ENCODE assay signal across 15 mouse cellular contexts in the genomic region with DNA sequence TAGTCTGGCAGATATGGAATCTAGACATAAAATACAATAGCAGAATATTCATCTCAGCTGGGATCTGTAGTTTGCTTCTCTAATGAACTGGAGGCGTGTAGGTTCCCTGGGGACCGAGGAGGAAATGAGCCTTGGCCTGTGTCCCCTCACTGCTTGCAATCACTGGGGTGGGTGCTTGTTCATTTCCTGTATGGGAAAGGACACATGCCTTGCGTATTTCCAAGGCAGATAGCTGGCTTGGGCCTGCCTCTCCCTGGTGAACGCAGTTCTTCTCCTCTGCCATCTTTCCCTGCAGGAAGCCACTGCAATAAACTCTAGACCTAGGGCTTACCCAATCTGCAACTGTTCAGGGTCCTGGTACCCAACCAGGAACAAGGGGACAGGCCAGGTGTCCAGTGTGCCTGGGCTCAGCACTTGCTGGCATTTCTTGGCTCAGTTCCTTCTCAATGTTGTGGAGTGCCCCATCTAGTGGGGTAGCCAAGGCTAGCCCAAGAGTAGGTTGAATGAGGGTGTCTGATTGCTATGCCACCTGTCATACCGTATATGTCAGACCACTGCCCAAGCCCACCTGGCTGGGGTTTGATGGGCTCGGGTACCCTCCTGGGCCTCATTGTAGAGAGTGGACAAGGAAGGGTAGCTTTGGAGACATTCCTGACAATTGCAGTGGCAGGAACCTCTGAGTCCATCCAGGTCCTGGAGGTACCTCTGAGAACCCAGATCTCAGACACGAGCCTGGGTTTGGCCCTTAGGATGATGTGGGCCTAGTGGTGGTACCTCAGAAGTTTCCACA. TPM values are rescaled to one million over a fixed set of nuclear protein-coding genes. Genes with fewer than 3 reads are reported as not detected.
A peak's percentile ranks its signal among the peaks of the same experiment; 100 is the strongest.
DNase-seq lines count a peak whose midpoint lies in the region; ATAC-seq lines count a peak whose summit lies in the region.
"Had no signal": no experiment of that assay in that cellular context is flagged by ENCODE, and none has a peak within 500 bp of the region (broad histone marks: within the 10 kb centered on the region; RNA-seq: fewer than 3 reads in every experiment).

No protein-coding gene starts in this region.

- WGBS in liver, embryonic 16.5 days (ENCODE audit: insufficient replicate concordance), result 46% methylated on average over 7 of the region's 7 CpGs

- ATAC-seq in liver, embryonic 16.5 days (ENCODE audit: low read depth), result peak; percentile 13; the same call in 1 of the 2 replicates
- ATAC-seq: forebrain, postnatal 0 days had no signal

- H3K4me2 ChIP-seq in liver, embryonic 16.5 days (ENCODE audit: low read depth, low read length), result no peak overlapping the region
- H3K4me2 ChIP-seq: stomach, embryonic 15.5 days had no signal

- no peak overlapping the region for H3K27ac ChIP-seq in liver, embryonic 16.5 days (ENCODE audit: low read length)
- H3K27ac ChIP-seq: macrophage; stomach, embryonic 15.5 days had no signal

- H3K9ac ChIP-seq in liver, embryonic 16.5 days (ENCODE audit: low read depth, low read length), result no peak overlapping the region
- H3K9ac ChIP-seq: forebrain, postnatal 0 days; stomach, embryonic 15.5 days had no signal

- peak; percentile 51 for DNase-seq in gastrocnemius, adult 18-20 months (ENCODE audit: low spot score)
- no peak for DNase-seq in gastrocnemius, postnatal 4 days (ENCODE audit: low spot score in 2 of 2)
- DNase-seq in gastrocnemius, postnatal 25 days, result peak; percentile 52
- DNase-seq in heart, postnatal 36 days, result peak; percentile 62 to 69
- DNase-seq in layer of hippocampus, adult 9-11 months, result no peak
- DNase-seq in cerebellum, adult 18-20 months, result no peak
- no peak for DNase-seq in frontal cortex, postnatal 36 days (ENCODE audit: low spot score in 2 of 2)
- DNase-seq: cerebellum, adult 9-11 months; forebrain, postnatal 0 days had no signal

- no peaks in the 10 kb centered on the region for H3K4me1 ChIP-seq in liver, embryonic 16.5 days (ENCODE audit: control insufficient read depth, low read depth, low read length)

- H3K27me3 ChIP-seq in liver, embryonic 16.5 days (ENCODE audit: control insufficient read depth, insufficient read depth, low read depth, low read length), result no peaks in the 10 kb centered on the region
- H3K27me3 ChIP-seq: stomach, embryonic 15.5 days had no signal

- no peaks in the 10 kb centered on the region for H3K9me3 ChIP-seq in liver, embryonic 16.5 days (replicated peaks; ENCODE audit: control insufficient read depth, low read length)
- H3K9me3 ChIP-seq: stomach, embryonic 15.5 days had no signal

- no peak overlapping the region for H3K4me3 ChIP-seq in liver, embryonic 16.5 days (ENCODE audit: low read depth, low read length)
- H3K4me3 ChIP-seq: stomach, embryonic 15.5 days had no signal

- intact Hi-C loops in heart, postnatal 36 days (cut with DNase I), result no loop called here

- no peaks in the 10 kb centered on the region for H3K36me3 ChIP-seq in liver, embryonic 16.5 days (ENCODE audit: control insufficient read depth, insufficient read depth)
- H3K36me3 ChIP-seq: stomach, embryonic 15.5 days had no signal

RNA-seq across cellular contexts. Expression of gene Aqp12, which starts 24.9 kb away (rescaled TPM):
- not detected for total RNA-seq in gastrocnemius, adult 18-20 months (2021)
- total RNA-seq in gastrocnemius, postnatal 4 days (2021), result not detected
- not detected for total RNA-seq in gastrocnemius, postnatal 25 days (2021)
- not detected for total RNA-seq in heart, postnatal 36 days (2021)
- polyA plus RNA-seq in liver, embryonic 16.5 days (2015; fragmentation: Nextera tagmentation; extraction: Ambion mirVana), result 0.38 TPM in 1 of 2 replicates, not detected in the other
- total RNA-seq: forebrain, postnatal 0 days; left cerebral cortex, postnatal 14 days; MEL had no signal
- polyA plus RNA-seq: embryonic facial prominence, embryonic 11.5 days; forebrain, postnatal 0 days; macrophage had no signal

RNA-seq across cellular contexts. Expression of gene Gpr35, which starts 30.6 kb away (rescaled TPM):
- total RNA-seq in gastrocnemius, adult 18-20 months (2021), result under 1 TPM; 0.07 to 0.11 TPM
- under 1 TPM; 0.13 to 0.66 TPM for total RNA-seq in gastrocnemius, postnatal 4 days (2021)
- under 1 TPM; 0.23 to 0.27 TPM for total RNA-seq in gastrocnemius, postnatal 25 days (2021)
- under 1 TPM; 0.36 to 0.41 TPM for total RNA-seq in heart, postnatal 36 days (2021)
- polyA plus RNA-seq in liver, embryonic 16.5 days (2015; fragmentation: Nextera tagmentation; extraction: Ambion mirVana), result 0.65 and 0.76 TPM in 2 replicates
- total RNA-seq: MEL had no signal

RNA-seq across cellular contexts. Expression of gene Capn10, which starts 47.1 kb away (rescaled TPM):
- total RNA-seq in gastrocnemius, adult 18-20 months (2021), result 1 to 10 TPM; 4.0 to 5.2 TPM
- 10 to 100 TPM; 12.6 to 13.8 TPM for total RNA-seq in gastrocnemius, postnatal 4 days (2021)
- 1 to 10 TPM; 4.4 to 5.5 TPM for total RNA-seq in gastrocnemius, postnatal 25 days (2021)
- 1 to 10 TPM; 8.0 to 8.2 TPM for total RNA-seq in heart, postnatal 36 days (2021)
- 17.5 and 22.4 TPM in 2 replicates for polyA plus RNA-seq in liver, embryonic 16.5 days (2015; fragmentation: Nextera tagmentation; extraction: Ambion mirVana)

Comparison
In these comparisons a context has a peak if more than half of its experiments do, and no peak if none do; other contexts are left out.
1. DNase-seq: peak in gastrocnemius, adult 18-20 months (single experiment), gastrocnemius, postnatal 25 days (single experiment) and heart, postnatal 36 days (2 of 2); none in gastrocnemius, postnatal 4 days (0 of 2), layer of hippocampus, adult 9-11 months (single experiment), cerebellum, adult 18-20 months (0 of 2) and frontal cortex, postnatal 36 days (0 of 2).